Mouse (Mus musculus): ENCODE measurements around the gene Bcl11a.

- TF ChIP-seq CTCF (IDR thresholded peaks at IDR 0.05; ENCODE audit: extremely low read depth, insufficient read depth, insufficient read length, insufficient replicate concordance) (no peak), POLR2A (IDR thresholded peaks at IDR 0.05; ENCODE audit: low read depth, low read length) (no peak)
Measured at GRCm38 (mm10) chr11:24050032-24050757, 27.7 kb upstream of the Bcl11a start.

All from spleen, adult 2 months (tissue).